Mouse (Mus musculus): Measurements from ENCODE around the gene Cemip. TPM values are rescaled to one million over a fixed set of nuclear protein-coding genes. Genes with fewer than 3 reads are reported as not detected.

Cemip gene
- polyA plus RNA-seq, 1 experiment from 2014 or later, result 0.17 TPM

DNA sequence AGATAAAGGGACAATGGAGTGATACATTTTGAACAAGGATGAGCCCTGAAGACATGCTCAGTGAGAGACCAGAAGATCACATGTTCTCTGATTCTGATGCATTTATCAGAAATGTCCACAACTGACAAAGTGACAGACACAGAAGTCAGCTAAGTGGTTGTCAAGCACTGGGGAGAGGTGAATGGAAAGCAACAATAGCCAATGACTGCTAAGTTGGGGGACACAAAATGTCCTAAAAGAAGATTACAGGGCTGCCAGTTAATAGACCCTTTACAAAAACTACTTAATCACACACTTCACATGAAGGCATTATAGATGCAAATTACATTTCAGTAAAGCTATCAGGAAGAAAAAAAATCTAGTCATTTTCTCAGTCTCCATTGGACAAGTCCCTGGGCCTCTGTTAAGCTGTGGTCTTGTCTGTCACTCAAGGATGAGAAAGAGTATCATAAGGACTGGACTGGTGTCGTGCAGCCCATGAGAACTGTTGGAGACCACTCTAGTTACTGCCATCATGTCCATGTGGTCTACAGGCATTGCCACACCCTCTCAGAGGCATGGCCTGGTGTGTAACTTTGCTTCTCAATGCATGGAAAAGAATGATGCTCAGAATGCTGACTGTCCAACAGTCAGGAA lies 59.2 kb downstream of the Cemip start:
- Histone ChIP-seq H3K9ac (ENCODE audit: low read depth, low read length) (no peak overlapping the region), H3K4me2 (ENCODE audit: low read length) (no peak overlapping the region), H3K27me3 (ENCODE audit: insufficient read depth, low read length) (no peaks in the 10 kb centered on the region), H3K4me3 (replicated peaks; ENCODE audit: low read depth, low read length) (no peak overlapping the region), H3K9me3 (replicated peaks; ENCODE audit: low read length) (no peaks in the 10 kb centered on the region), H3K36me3 (ENCODE audit: insufficient read depth, low read length) (no peaks in the 10 kb centered on the region), H3K27ac (no peak overlapping the region), H3K4me1 (replicated peaks; ENCODE audit: insufficient read depth, low read length) (peaks cover 10% of the 10 kb centered on the region)
- 84% methylated on average over 1 of the region's 1 CpGs for WGBS
- no peak for TF ChIP-seq CTCF (IDR thresholded peaks at IDR 0.05; ENCODE audit: low read depth)
- DNase-seq (ENCODE audit: low spot score) (no peak), ATAC-seq (replicated peaks; ENCODE audit: low FRiP score, low read depth) (no peak; the same call in 1 of the 2 replicates)

- Histone ChIP-seq H3K27ac (no peak overlapping the region), H3K9me3 (replicated peaks; ENCODE audit: low read length) (no peaks in the 10 kb centered on the region), H3K9ac (ENCODE audit: low read depth, low read length) (no peak overlapping the region), H3K4me1 (replicated peaks; ENCODE audit: insufficient read depth, low read length) (peaks cover 10% of the 10 kb centered on the region), H3K4me2 (ENCODE audit: low read length) (no peak overlapping the region), H3K4me3 (replicated peaks; ENCODE audit: low read depth, low read length) (no peak overlapping the region), H3K36me3 (ENCODE audit: insufficient read depth, low read length) (no peaks in the 10 kb centered on the region), H3K27me3 (ENCODE audit: insufficient read depth, low read length) (no peaks in the 10 kb centered on the region)
- no peak for DNase-seq (ENCODE audit: low spot score)
- WGBS, result 81% methylated on average over 4 of the region's 4 CpGs
- no peak for TF ChIP-seq CTCF (IDR thresholded peaks at IDR 0.05; ENCODE audit: low read depth)
- no peak for ATAC-seq (replicated peaks; ENCODE audit: low FRiP score, low read depth)
Measured at GRCm38 (mm10) chr7:84026090-84026489, 60.2 kb downstream of the Cemip start.

GRCm38 (mm10) chr7:84023466-84023865 lies 62.8 kb downstream of the Cemip start:
- no peaks in the 10 kb centered on the region for H3K27me3 ChIP-seq (ENCODE audit: insufficient read depth, low read length)
- H3K9ac ChIP-seq (ENCODE audit: low read depth, low read length), result no peak overlapping the region
- no peak for TF ChIP-seq CTCF (IDR thresholded peaks at IDR 0.05; ENCODE audit: low read depth)
- no peaks in the 10 kb centered on the region for H3K36me3 ChIP-seq (ENCODE audit: insufficient read depth, low read length)
- ATAC-seq (replicated peaks; ENCODE audit: low FRiP score, low read depth), result no peak
- WGBS, result 83% methylated on average over 6 of the region's 6 CpGs
- DNase-seq (ENCODE audit: low spot score), result no peak
- H3K4me3 ChIP-seq (replicated peaks; ENCODE audit: low read depth, low read length), result no peak overlapping the region
- no peaks in the 10 kb centered on the region for H3K9me3 ChIP-seq (replicated peaks; ENCODE audit: low read length)
- peaks cover 7% of the 10 kb centered on the region; the same call in 1 of the 2 replicates for H3K4me1 ChIP-seq (replicated peaks; ENCODE audit: insufficient read depth, low read length)
- H3K4me2 ChIP-seq (ENCODE audit: low read length), result no peak overlapping the region
- no peak overlapping the region for H3K27ac ChIP-seq

GRCm38 (mm10) chr7:84022462-84022861 lies 63.8 kb downstream of the Cemip start:
- Histone ChIP-seq H3K36me3 (ENCODE audit: insufficient read depth, low read length) (no peaks in the 10 kb centered on the region), H3K27ac (no peak overlapping the region), H3K27me3 (ENCODE audit: insufficient read depth, low read length) (no peaks in the 10 kb centered on the region), H3K4me2 (ENCODE audit: low read length) (no peak overlapping the region), H3K4me3 (replicated peaks; ENCODE audit: low read depth, low read length) (no peak overlapping the region), H3K9ac (ENCODE audit: low read depth, low read length) (no peak overlapping the region), H3K9me3 (replicated peaks; ENCODE audit: low read length) (no peaks in the 10 kb centered on the region), H3K4me1 (replicated peaks; ENCODE audit: insufficient read depth, low read length) (peaks cover 10% of the 10 kb centered on the region)
- ATAC-seq (replicated peaks; ENCODE audit: low FRiP score, low read depth) (no peak), DNase-seq (ENCODE audit: low spot score) (no peak)
- 65% methylated on average over 3 of the region's 3 CpGs for WGBS
- TF ChIP-seq CTCF (IDR thresholded peaks at IDR 0.05; ENCODE audit: low read depth), result no peak

DNA sequence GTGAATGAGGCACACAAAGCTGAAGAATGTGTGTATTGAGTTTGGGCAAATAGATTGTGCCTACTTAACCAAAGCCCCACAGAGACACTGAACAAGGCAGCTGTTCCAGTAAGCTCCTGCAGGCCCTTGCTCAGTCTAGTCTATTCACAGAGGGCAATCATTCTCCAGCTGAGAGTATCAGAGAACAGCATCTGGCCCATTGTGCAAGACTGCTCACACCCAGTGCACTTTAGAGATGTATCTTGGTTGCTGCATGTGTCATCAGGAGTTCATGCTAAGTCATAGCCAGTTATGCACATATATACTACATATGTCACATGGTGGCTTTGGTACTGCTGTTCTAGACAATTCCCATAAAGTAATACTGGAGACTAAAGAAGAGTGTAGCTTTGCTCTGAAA lies 66.9 kb downstream of the Cemip start:
- no peak for DNase-seq (ENCODE audit: low spot score)
- no peak overlapping the region for H3K4me2 ChIP-seq (ENCODE audit: low read length)
- H3K27me3 ChIP-seq (ENCODE audit: insufficient read depth, low read length), result no peaks in the 10 kb centered on the region
- no peaks in the 10 kb centered on the region for H3K9me3 ChIP-seq (replicated peaks; ENCODE audit: low read length)
- TF ChIP-seq CTCF (IDR thresholded peaks at IDR 0.05; ENCODE audit: low read depth), result no peak
- H3K4me3 ChIP-seq (replicated peaks; ENCODE audit: low read depth, low read length), result no peak overlapping the region
- H3K27ac ChIP-seq, result no peak overlapping the region
- H3K4me1 ChIP-seq (replicated peaks; ENCODE audit: insufficient read depth, low read length), result peaks cover 10% of the 10 kb centered on the region
- H3K36me3 ChIP-seq (ENCODE audit: insufficient read depth, low read length), result no peaks in the 10 kb centered on the region
- H3K9ac ChIP-seq (ENCODE audit: low read depth, low read length), result no peak overlapping the region
- no peak for ATAC-seq (replicated peaks; ENCODE audit: low FRiP score, low read depth)

DNA sequence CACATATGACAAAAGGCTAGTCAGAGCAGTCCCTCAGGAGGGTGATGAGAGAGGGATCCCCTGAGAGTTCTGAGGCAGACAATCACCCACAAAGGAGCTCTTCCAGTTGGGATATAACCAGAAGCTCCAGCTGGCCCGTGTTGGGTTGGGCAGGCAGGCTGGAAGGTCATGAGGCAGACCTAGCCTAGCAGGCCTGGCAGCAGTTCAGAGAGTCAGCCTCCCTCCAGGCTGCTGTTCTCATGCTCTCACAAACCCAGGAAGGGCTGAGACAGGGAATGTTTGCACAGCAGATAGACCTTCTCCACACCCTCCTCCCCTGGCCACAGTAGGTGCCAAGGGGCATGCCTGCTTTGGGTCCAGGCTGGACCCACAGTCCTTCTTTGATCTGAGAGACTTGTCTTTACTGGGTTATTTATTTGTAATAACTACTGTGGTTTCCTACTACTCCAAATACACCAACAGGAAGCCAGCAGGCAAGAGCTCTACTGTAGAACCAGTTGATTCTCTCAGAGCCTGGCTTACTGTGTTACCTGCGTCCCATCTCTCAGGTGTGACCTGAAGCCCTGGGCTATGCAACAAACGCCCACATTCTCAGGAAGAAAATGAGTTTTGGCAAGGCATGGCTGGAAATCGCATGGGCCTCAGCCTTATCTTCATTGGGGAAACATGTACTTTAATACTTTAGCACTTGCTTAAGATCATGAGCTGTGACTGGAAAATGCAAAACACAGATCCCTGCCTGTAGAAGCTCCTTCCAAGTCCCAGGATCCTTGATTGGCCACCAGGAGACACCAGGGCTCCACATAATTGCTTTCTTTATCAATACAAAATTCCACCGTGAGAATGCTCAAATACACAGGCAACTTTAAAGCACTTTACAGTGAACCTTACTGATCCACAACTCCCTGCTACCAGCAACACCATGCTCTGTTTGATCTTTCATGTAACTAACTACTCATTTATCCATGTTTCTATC lies 67.7 kb downstream of the Cemip start:
- 47% methylated on average over 5 of the region's 5 CpGs for WGBS
- H3K4me2 ChIP-seq (ENCODE audit: low read length), result no peak overlapping the region
- TF ChIP-seq CTCF (IDR thresholded peaks at IDR 0.05; ENCODE audit: low read depth), result peak; percentile 44; the same call in 1 of the 2 replicates
- no peak overlapping the region for H3K9ac ChIP-seq (ENCODE audit: low read depth, low read length)
- DNase-seq (ENCODE audit: low spot score) (peak; percentile 53), ATAC-seq (replicated peaks; ENCODE audit: low FRiP score, low read depth) (no peak; the same call in 1 of the 2 replicates)
- peak overlapping the region; percentile 67 for H3K27ac ChIP-seq
- H3K27me3 ChIP-seq (ENCODE audit: insufficient read depth, low read length), result no peaks in the 10 kb centered on the region
- H3K4me1 ChIP-seq (replicated peaks; ENCODE audit: insufficient read depth, low read length), result peaks cover 10% of the 10 kb centered on the region
- H3K36me3 ChIP-seq (ENCODE audit: insufficient read depth, low read length), result no peaks in the 10 kb centered on the region
- no peaks in the 10 kb centered on the region for H3K9me3 ChIP-seq (replicated peaks; ENCODE audit: low read length)
- no peak overlapping the region for H3K4me3 ChIP-seq (replicated peaks; ENCODE audit: low read depth, low read length)

Data from kidney, postnatal 0 days (tissue).